Mouse (Mus musculus) kidney, adult 11 months (tissue): ENCODE measurements at regions not wholly inside any gene's neighbourhood (a gene's known extent, or its start where the extent isn't known, plus 50 kb on each side); places are given as distances from the start of the nearest gene placed in this dataset.
A peak's percentile ranks its signal among the peaks of the same experiment; 100 is the strongest.

Experiments used
- DNase-seq: peaks from one replicate; pipeline ENCODE4 v3.0.0; 2022

- DNase-seq: no peak
Observed at GRCm38 (mm10) chr14:76624626-76625378, 68.1 kb upstream of the Serp2 start.

- DNase-seq: no peak
Observed at GRCm38 (mm10) chr14:76623371-76623988, 66.8 kb upstream of the Serp2 start.

GRCm38 (mm10) chr14:76622634-76623291 lies 66.1 kb upstream of the Serp2 start:
- peak; percentile 47 for DNase-seq

- no peak for DNase-seq
Observed at GRCm38 (mm10) chr14:76619038-76619409, 62.3 kb upstream of the Serp2 start.

GRCm38 (mm10) chr14:76618331-76619037 lies 61.8 kb upstream of the Serp2 start:
- no peak for DNase-seq

GRCm38 (mm10) chr14:76617889-76618288 lies 61.2 kb upstream of the Serp2 start:
- DNase-seq: no peak

GRCm38 (mm10) chr14:76617447-76617846 lies 60.8 kb upstream of the Serp2 start:
- no peak for DNase-seq

GRCm38 (mm10) chr14:76616367-76616683 lies 59.6 kb upstream of the Serp2 start:
- DNase-seq: no peak

GRCm38 (mm10) chr14:76615603-76616366 lies 59.1 kb upstream of the Serp2 start:
- no peak for DNase-seq

GRCm38 (mm10) chr14:76615182-76615581 lies 58.5 kb upstream of the Serp2 start:
- no peak for DNase-seq

- no peak for DNase-seq
Observed at GRCm38 (mm10) chr14:76614682-76615081, 58.0 kb upstream of the Serp2 start.

- no peak for DNase-seq
Observed at GRCm38 (mm10) chr14:76613604-76614003, 56.9 kb upstream of the Serp2 start.

GRCm38 (mm10) chr14:76610429-76611378 lies 54.0 kb upstream of the Serp2 start:
- DNase-seq: no peak
